Mouse (Mus musculus): ENCODE measurements around the gene Aym1.

DNA sequence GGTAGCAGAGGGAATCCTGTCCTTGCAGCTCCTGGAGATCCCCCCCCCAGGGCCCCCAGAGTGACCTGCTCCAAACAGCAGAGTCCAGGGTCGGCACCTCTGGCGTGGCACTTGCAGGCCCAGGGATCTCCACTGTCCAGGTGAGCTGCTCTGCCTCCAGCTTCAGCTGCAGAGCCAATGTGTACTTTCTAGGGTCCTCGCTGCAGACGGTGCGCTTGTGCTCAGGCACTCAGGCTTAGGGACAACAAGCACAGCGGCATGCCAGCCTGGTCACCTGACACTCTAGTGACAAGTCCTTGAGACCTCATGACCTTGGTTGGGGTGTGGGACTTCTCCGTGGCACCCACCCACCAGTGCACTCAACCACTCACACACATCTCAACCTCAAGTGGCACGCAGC lies 27.6 kb upstream of the Aym1 start:
- TF ChIP-seq CTCF (conservative IDR thresholded peaks at IDR 0.05; ENCODE audit: low read length) (no peak), POU5F1 (IDR thresholded peaks at IDR 0.05; ENCODE audit: borderline replicate concordance, low read length) (no peak), NANOG (IDR thresholded peaks at IDR 0.05; ENCODE audit: borderline replicate concordance, low read length) (no peak)

All from E14TG2a.4 (cell line).